Mouse (Mus musculus) midbrain, embryonic 11.5 days (tissue): ENCODE measurements around the gene Tnfsf14. TPM values are rescaled to one million over a fixed set of nuclear protein-coding genes. Genes with fewer than 3 reads are reported as not detected.
A peak's percentile ranks its signal among the peaks of the same experiment; 100 is the strongest.

Source experiments
- ATAC-seq: fragments of 200-750 bp; cut with Nextera tagmentation; 2 replicates; pipeline ENCODE4 v1.8.0; 2017; ENCODE audit warnings: moderate TSS enrichment, moderate library complexity; ENCODE audit not compliant: low FRiP score
- DNase-seq: peaks from one replicate; pipeline ENCODE4 v3.0.0; 2015; ENCODE audit warnings: low spot score; ENCODE audit errors: missing footprints
- H3K27ac ChIP-seq: fragments of 300-500 bp; sonication (generic); 2 replicates; pipeline ENCODE4 v1.5.1; 2014; ENCODE audit warnings: low read depth, low read length
- H3K27me3 ChIP-seq: fragments of 300-500 bp; sonication (generic); 2 replicates; pipeline ENCODE4 v1.6.1; 2014; ENCODE audit warnings: mild to moderate bottlenecking, low read length, moderate library complexity, mixed read lengths; ENCODE audit not compliant: control insufficient read depth, insufficient read depth
- H3K36me3 ChIP-seq: fragments of 300-500 bp; sonication (generic); 2 replicates; pipeline ENCODE4 v1.6.1; 2014; ENCODE audit warnings: mild to moderate bottlenecking, low read length, moderate library complexity, mixed read lengths; ENCODE audit not compliant: control insufficient read depth, insufficient read depth
- H3K4me1 ChIP-seq: fragments of 300-500 bp; sonication (generic); 2 replicates; pipeline ENCODE4 v1.6.1; 2014; ENCODE audit warnings: low read length; ENCODE audit not compliant: control insufficient read depth, insufficient read depth
- H3K4me2 ChIP-seq: fragments of 300-500 bp; sonication (generic); 2 replicates; pipeline ENCODE4 v1.6.1; 2014; ENCODE audit warnings: mild to moderate bottlenecking, moderate library complexity
- H3K4me3 ChIP-seq: fragments of 300-500 bp; sonication (generic); 2 replicates; pipeline ENCODE4 v1.5.1; 2014; ENCODE audit warnings: low read depth, low read length
- H3K9ac ChIP-seq: fragments of 300-500 bp; sonication (generic); 2 replicates; pipeline ENCODE4 v1.6.1; 2014; ENCODE audit warnings: low read length
- H3K9me3 ChIP-seq: fragments of 300-500 bp; sonication (generic); 2 replicates; pipeline ENCODE4 v1.6.1; 2016; ENCODE audit warnings: low read length; ENCODE audit not compliant: control insufficient read depth
- WGBS: fragments of 180-500 bp; shearing (Covaris S2); extraction: QIAGEN DNeasy Blood & Tissue Kit; methylation state at CpG from one replicate; pipeline ENCODE4 v1.1.7; 2014; 5-methylcytosine and 5-hydroxymethylcytosine counted together
- polyA plus RNA-seq: library from polyadenylated mRNA; unstranded; fragments of >200 nt; fragmentation: Nextera tagmentation; extraction: Ambion mirVana; gene quantifications from 2 replicates; pipeline ENCODE4 v1.2.1, GENCODE M21; 2014

Tnfsf14 gene
- polyA plus RNA-seq, result 0.07 and 0.11 TPM in 2 replicates

GRCm38 (mm10) chr17:57194041-57194507, at the start of gene Tnfsf14:
Gene Tnfsf14, minus strand, starts transcription at chr17:57194177.
- DNase-seq, result no peak
- Histone ChIP-seq H3K9me3 (no peaks in the 10 kb centered on the region), H3K27ac (no peak within 1 kb of the TSS), H3K4me3 (no peak within 1 kb of the TSS), H3K27me3 (no peaks in the 10 kb centered on the region), H3K9ac (no peak within 1 kb of the TSS), H3K4me2 (no peak within 1 kb of the TSS), H3K4me1 (no peaks in the 10 kb centered on the region), H3K36me3 (no peaks in the 10 kb centered on the region)
- ATAC-seq, result no peak
- WGBS, result 77% methylated on average over 11 of the region's 11 CpGs

- DNase-seq, result no peak
- ATAC-seq, result no peak
- WGBS, result 97% methylated on average over 9 of the region's 9 CpGs
- Histone ChIP-seq H3K36me3 (no peaks in the 10 kb centered on the region; the same call in 1 of the 2 replicates), H3K9me3 (no peaks in the 10 kb centered on the region), H3K4me3 (no peak overlapping the region), H3K9ac (no peak overlapping the region), H3K27ac (no peak overlapping the region), H3K27me3 (no peaks in the 10 kb centered on the region), H3K4me2 (no peak overlapping the region), H3K4me1 (no peaks in the 10 kb centered on the region)
These were observed 43.2 kb upstream of the Tnfsf14 start for GRCm38 (mm10) chr17:57237181-57237580.

- no peaks in the 10 kb centered on the region; the same call in 1 of the 2 replicates for H3K36me3 ChIP-seq
- peak; percentile 22; the same call in 1 of the 2 replicates for ATAC-seq
- no peaks in the 10 kb centered on the region for H3K9me3 ChIP-seq
- 85% methylated on average over 5 of the region's 5 CpGs for WGBS
- no peak overlapping the region for H3K4me3 ChIP-seq
- no peak overlapping the region for H3K4me2 ChIP-seq
- no peak overlapping the region for H3K27ac ChIP-seq
- H3K27me3 ChIP-seq, result no peaks in the 10 kb centered on the region
- H3K9ac ChIP-seq, result no peak overlapping the region
- no peaks in the 10 kb centered on the region for H3K4me1 ChIP-seq
- DNase-seq, result no peak
These were observed 41.8 kb upstream of the Tnfsf14 start for GRCm38 (mm10) chr17:57235803-57236202.

GRCm38 (mm10) chr17:57234254-57234928, 40.4 kb upstream of the Tnfsf14 start:
- ATAC-seq (no peak), DNase-seq (no peak)
- Histone ChIP-seq H3K27me3 (no peaks in the 10 kb centered on the region), H3K4me2 (no peak overlapping the region), H3K4me1 (no peaks in the 10 kb centered on the region), H3K36me3 (no peaks in the 10 kb centered on the region; the same call in 1 of the 2 replicates), H3K4me3 (no peak overlapping the region), H3K9me3 (no peaks in the 10 kb centered on the region), H3K27ac (no peak overlapping the region), H3K9ac (no peak overlapping the region)
- 85% methylated on average over 12 of the region's 12 CpGs for WGBS

GRCm38 (mm10) chr17:57233038-57233437, 39.1 kb upstream of the Tnfsf14 start:
- no peaks in the 10 kb centered on the region; the same call in 1 of the 2 replicates for H3K36me3 ChIP-seq

GRCm38 (mm10) chr17:57232200-57232599, 38.2 kb upstream of the Tnfsf14 start:
- no peak overlapping the region for H3K9ac ChIP-seq
- H3K27ac ChIP-seq, result no peak overlapping the region
- no peak overlapping the region for H3K4me2 ChIP-seq
- DNase-seq, result no peak
- no peaks in the 10 kb centered on the region for H3K4me1 ChIP-seq
- no peaks in the 10 kb centered on the region for H3K36me3 ChIP-seq
- H3K4me3 ChIP-seq, result no peak overlapping the region
- no peaks in the 10 kb centered on the region for H3K9me3 ChIP-seq
- WGBS, result 94% methylated on average over 1 of the region's 1 CpGs
- no peaks in the 10 kb centered on the region for H3K27me3 ChIP-seq
- ATAC-seq, result no peak

More at GRCm38 (mm10) chr17:57233038-57233437, 39.1 kb upstream of the Tnfsf14 start:
- Histone ChIP-seq H3K9ac (no peak overlapping the region), H3K4me1 (no peaks in the 10 kb centered on the region), H3K27ac (no peak overlapping the region), H3K27me3 (no peaks in the 10 kb centered on the region), H3K9me3 (no peaks in the 10 kb centered on the region), H3K4me3 (no peak overlapping the region), H3K4me2 (no peak overlapping the region)
- ATAC-seq (no peak; the same call in 1 of the 2 replicates), DNase-seq (no peak)
- WGBS, result 65% methylated on average over 7 of the region's 7 CpGs

- H3K9ac ChIP-seq, result no peak overlapping the region
- H3K27ac ChIP-seq, result no peak overlapping the region
- DNase-seq (peak; percentile 57), ATAC-seq (no peak)
- no peaks in the 10 kb centered on the region for H3K4me1 ChIP-seq
- no peak overlapping the region for H3K4me2 ChIP-seq
- H3K36me3 ChIP-seq, result no peaks in the 10 kb centered on the region
- no peaks in the 10 kb centered on the region for H3K27me3 ChIP-seq
- no peak overlapping the region for H3K4me3 ChIP-seq
- H3K9me3 ChIP-seq, result no peaks in the 10 kb centered on the region
These were observed 37.4 kb upstream of the Tnfsf14 start for GRCm38 (mm10) chr17:57231321-57231771.

GRCm38 (mm10) chr17:57230728-57231125, 36.8 kb upstream of the Tnfsf14 start:
- Histone ChIP-seq H3K4me1 (no peaks in the 10 kb centered on the region), H3K36me3 (no peaks in the 10 kb centered on the region), H3K27me3 (no peaks in the 10 kb centered on the region), H3K4me2 (no peak overlapping the region), H3K9ac (no peak overlapping the region), H3K4me3 (no peak overlapping the region), H3K9me3 (no peaks in the 10 kb centered on the region), H3K27ac (no peak overlapping the region)
- WGBS, result 77% methylated on average over 6 of the region's 6 CpGs
- no peak for ATAC-seq
- DNase-seq, result peak; percentile 37

GRCm38 (mm10) chr17:57229851-57230727, 36.1 kb upstream of the Tnfsf14 start:
- Histone ChIP-seq H3K27me3 (no peaks in the 10 kb centered on the region), H3K9ac (no peak overlapping the region), H3K36me3 (no peaks in the 10 kb centered on the region), H3K9me3 (no peaks in the 10 kb centered on the region), H3K4me2 (no peak overlapping the region), H3K27ac (no peak overlapping the region), H3K4me1 (no peaks in the 10 kb centered on the region), H3K4me3 (no peak overlapping the region)
- no peak for ATAC-seq
- WGBS, result 80% methylated on average over 15 of the region's 15 CpGs
- no peak for DNase-seq
